ENCODE assay signal across 27 mouse cellular contexts in the genomic region with DNA sequence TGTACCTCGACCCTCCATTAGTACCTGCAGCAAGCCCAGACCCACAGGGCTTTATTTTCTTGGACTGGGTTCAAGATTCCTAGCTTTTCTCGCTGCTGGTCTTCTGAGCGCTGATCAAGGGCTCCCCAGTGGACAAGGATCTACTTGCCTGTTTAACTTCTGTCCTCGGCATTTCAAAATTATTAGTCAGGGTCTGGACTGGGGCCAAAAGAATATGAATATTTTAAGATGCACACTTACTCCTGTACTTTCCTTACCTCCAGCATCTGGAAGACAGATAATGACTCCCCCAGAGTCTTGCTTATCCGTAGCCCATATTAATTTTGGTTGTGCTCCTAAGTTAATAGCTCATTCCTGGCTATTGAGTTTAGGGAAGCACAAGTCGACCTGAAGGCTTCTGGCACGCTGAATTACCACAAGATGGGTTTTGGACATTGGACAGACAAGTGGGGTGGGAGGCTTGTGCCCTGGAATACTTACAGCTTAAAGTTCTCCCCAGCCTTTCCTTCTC.
"Had no signal": no experiment of that assay in that cellular context is flagged by ENCODE, and none has a peak within 500 bp of the region (broad histone marks: within the 10 kb centered on the region; RNA-seq: fewer than 3 reads in every experiment).

No protein-coding gene starts in this region.

- H3K9ac ChIP-seq: heart, embryonic 13.5 days; heart, embryonic 15.5 days; hindbrain, embryonic 13.5 days; hindbrain, embryonic 15.5 days; kidney, embryonic 15.5 days; limb, embryonic 12.5 days; liver, embryonic 13.5 days had no signal

- ATAC-seq: hindbrain, postnatal 0 days; intestine, embryonic 16.5 days had no signal

- H3K27ac ChIP-seq: gastrocnemius, adult 2 months; heart, adult 2 months; heart, embryonic 13.5 days; heart, embryonic 15.5 days; hindbrain, embryonic 13.5 days; hindbrain, embryonic 15.5 days; hindbrain, postnatal 0 days; kidney, embryonic 15.5 days; kidney, postnatal 0 days; limb, embryonic 12.5 days; liver, embryonic 13.5 days had no signal

- H3K36me3 ChIP-seq: heart, embryonic 13.5 days; heart, embryonic 15.5 days; hindbrain, embryonic 13.5 days; hindbrain, embryonic 15.5 days; kidney, embryonic 15.5 days; limb, embryonic 12.5 days; liver, embryonic 13.5 days had no signal

- H3K27me3 ChIP-seq: heart, embryonic 13.5 days; heart, embryonic 15.5 days; hindbrain, embryonic 13.5 days; hindbrain, embryonic 15.5 days; kidney, embryonic 15.5 days; limb, embryonic 12.5 days; liver, embryonic 13.5 days had no signal

- H3K4me3 ChIP-seq: gastrocnemius, adult 2 months; heart, adult 2 months; heart, embryonic 13.5 days; heart, embryonic 15.5 days; hindbrain, embryonic 13.5 days; hindbrain, embryonic 15.5 days; kidney, embryonic 15.5 days; limb, embryonic 12.5 days; liver, embryonic 13.5 days had no signal

- H3K4me1 ChIP-seq: heart, embryonic 13.5 days; heart, embryonic 15.5 days; hindbrain, embryonic 13.5 days; hindbrain, embryonic 15.5 days; kidney, embryonic 15.5 days; limb, embryonic 12.5 days; liver, embryonic 13.5 days had no signal

- H3K4me2 ChIP-seq: heart, embryonic 11.5 days; heart, embryonic 13.5 days; heart, embryonic 15.5 days; hindbrain, embryonic 13.5 days; hindbrain, embryonic 15.5 days; kidney, embryonic 15.5 days; limb, embryonic 12.5 days; liver, embryonic 11.5 days; liver, embryonic 13.5 days had no signal

- DNase-seq: gastrocnemius, adult 2 months; gastrocnemius, postnatal 10 days; gastrocnemius, postnatal 36 days; heart, adult 2 months; heart, postnatal 14 days; heart, postnatal 36 days; kidney, adult 11 months; kidney, adult 2 months; kidney, adult 9 months; kidney, postnatal 14 days; kidney, postnatal 36 days; layer of hippocampus, adult 9-11 months; layer of hippocampus, postnatal 36 days; left cerebral cortex, postnatal 4 days; liver; liver, embryonic 13.5 days had no signal

- H3K9me3 ChIP-seq: heart, embryonic 13.5 days; heart, embryonic 15.5 days; hindbrain, embryonic 13.5 days; hindbrain, embryonic 15.5 days; kidney, embryonic 15.5 days; limb, embryonic 12.5 days; liver, embryonic 13.5 days had no signal
